Mouse (Mus musculus) heart, adult 2 months (tissue): ENCODE results near the gene Trappc3l.

Source experiments
- CTCF ChIP-seq: fragments of 200-600 bp; IDR thresholded peaks from 2 replicates; pipeline ENCODE4 v1.8.1; 2022; ENCODE audit warnings: antibody characterized with exemption, mild to moderate bottlenecking, moderate library complexity
- EP300 ChIP-seq: fragments of 200-500 bp; IDR thresholded peaks from 2 replicates; pipeline ENCODE4 v1.6.1; 2011; ENCODE audit warnings: low read depth, low read length, control low read depth; ENCODE audit not compliant: insufficient read depth
- POLR2A ChIP-seq: fragments of 200-500 bp; IDR thresholded peaks from 2 replicates; pipeline ENCODE4 v1.6.1; 2011; ENCODE audit warnings: mild to moderate bottlenecking, low read depth, low read length, control low read depth; ENCODE audit not compliant: insufficient read depth

GRCm38 (mm10) chr10:34111964-34112738 lies 74.8 kb downstream of the Trappc3l start:
- TF ChIP-seq POLR2A (no peak), EP300 (no peak), CTCF (no peak)
